Mouse (Mus musculus) embryonic facial prominence, embryonic 10.5 days (tissue): Measurements from ENCODE around the gene Zfp184. TPM values are rescaled to one million over a fixed set of nuclear protein-coding genes. Genes with fewer than 3 reads are reported as not detected.
"Not testable (repeated sequence)": the region's sequence is repeated elsewhere in the genome, so short reads cannot be mapped to it uniquely, and the experiment has no call there.

Experiments used
- DNase-seq: peaks from one replicate; pipeline ENCODE4 v3.0.0-alpha.2; 2017; ENCODE audit warnings: low spot score
- H3K27ac ChIP-seq: fragments of 300-500 bp; sonication (generic); replicated peaks from 2 replicates; pipeline ENCODE4 v1.5.1; 2016; ENCODE audit warnings: mild to moderate bottlenecking
- H3K27me3 ChIP-seq: fragments of 300-500 bp; sonication (generic); replicated peaks from 2 replicates; pipeline ENCODE4 v1.6.1; 2016; ENCODE audit warnings: low read depth, mild to moderate bottlenecking; ENCODE audit not compliant: poor library complexity, severe bottlenecking
- H3K36me3 ChIP-seq: fragments of 300-500 bp; sonication (generic); replicated peaks from 2 replicates; pipeline ENCODE4 v1.6.1; 2016; ENCODE audit warnings: mild to moderate bottlenecking, moderate library complexity
- H3K4me1 ChIP-seq: fragments of 300-500 bp; sonication (generic); 2 replicates; pipeline ENCODE4 v1.6.1; 2016
- H3K4me3 ChIP-seq: fragments of 300-500 bp; sonication (generic); 2 replicates; pipeline ENCODE4 v1.5.1; 2016; ENCODE audit warnings: mild to moderate bottlenecking, moderate library complexity
- H3K9me3 ChIP-seq: fragments of 300-500 bp; sonication (generic); 2 replicates; pipeline ENCODE4 v1.6.1; 2016; ENCODE audit warnings: mild to moderate bottlenecking
- WGBS: fragments of 180-500 bp; shearing (Covaris S2); methylation state at CpG from one replicate; pipeline ENCODE4 v1.1.7; 2016; 5-methylcytosine and 5-hydroxymethylcytosine counted together
- polyA plus RNA-seq: library from polyadenylated mRNA; unstranded; fragments of >200 nt; fragmentation: Nextera tagmentation; extraction: Ambion mirVana; gene quantifications from 2 replicates; pipeline ENCODE4 v1.2.1, GENCODE M21; 2016

Gene Zfp184
- polyA plus RNA-seq = 23.1 and 24.9 TPM in 2 replicates

GRCm38 (mm10) chr13:21944926-21945740 lies at the start of gene Zfp184:
Gene Zfp184 (plus strand): TSS chr13:21945094.
- Histone ChIP-seq H3K27me3 (no peaks in the 10 kb centered on the region), H3K27ac (peak within 1 kb of the TSS; percentile 94), H3K4me1 (peaks cover 14% of the 10 kb centered on the region), H3K36me3 (peaks cover 34% of the 10 kb centered on the region), H3K4me3 (peak within 1 kb of the TSS; percentile 90), H3K9me3 (no peaks in the 10 kb centered on the region)
- WGBS = 0% methylated on average over 50 of the region's 50 CpGs
- peak; percentile 96 for DNase-seq

- Histone ChIP-seq H3K9me3 (no peaks in the 10 kb centered on the region), H3K36me3 (no peaks in the 10 kb centered on the region), H3K4me1 (peaks cover 10% of the 10 kb centered on the region), H3K27ac (peak overlapping the region; percentile 85), H3K4me3 (peak overlapping the region; percentile 71), H3K27me3 (peaks cover 7% of the 10 kb centered on the region; the same call in 1 of the 2 replicates)
- WGBS = 4% methylated on average over 24 of the region's 24 CpGs
- peak; percentile 92 for DNase-seq
These were observed 48.2 kb upstream of the Zfp184 start for GRCm38 (mm10) chr13:21896549-21897244.

GRCm38 (mm10) chr13:21897245-21897634 lies 47.7 kb upstream of the Zfp184 start:
- peaks cover 7% of the 10 kb centered on the region; the same call in 1 of the 2 replicates for H3K27me3 ChIP-seq
- H3K4me1 ChIP-seq = peaks cover 10% of the 10 kb centered on the region
- H3K36me3 ChIP-seq = no peaks in the 10 kb centered on the region
- no peaks in the 10 kb centered on the region for H3K9me3 ChIP-seq
- peak overlapping the region; percentile 85 for H3K27ac ChIP-seq
- WGBS = under 1% methylated on average over 11 of the region's 11 CpGs
- no peak for DNase-seq
- peak overlapping the region; percentile 71 for H3K4me3 ChIP-seq

DNA sequence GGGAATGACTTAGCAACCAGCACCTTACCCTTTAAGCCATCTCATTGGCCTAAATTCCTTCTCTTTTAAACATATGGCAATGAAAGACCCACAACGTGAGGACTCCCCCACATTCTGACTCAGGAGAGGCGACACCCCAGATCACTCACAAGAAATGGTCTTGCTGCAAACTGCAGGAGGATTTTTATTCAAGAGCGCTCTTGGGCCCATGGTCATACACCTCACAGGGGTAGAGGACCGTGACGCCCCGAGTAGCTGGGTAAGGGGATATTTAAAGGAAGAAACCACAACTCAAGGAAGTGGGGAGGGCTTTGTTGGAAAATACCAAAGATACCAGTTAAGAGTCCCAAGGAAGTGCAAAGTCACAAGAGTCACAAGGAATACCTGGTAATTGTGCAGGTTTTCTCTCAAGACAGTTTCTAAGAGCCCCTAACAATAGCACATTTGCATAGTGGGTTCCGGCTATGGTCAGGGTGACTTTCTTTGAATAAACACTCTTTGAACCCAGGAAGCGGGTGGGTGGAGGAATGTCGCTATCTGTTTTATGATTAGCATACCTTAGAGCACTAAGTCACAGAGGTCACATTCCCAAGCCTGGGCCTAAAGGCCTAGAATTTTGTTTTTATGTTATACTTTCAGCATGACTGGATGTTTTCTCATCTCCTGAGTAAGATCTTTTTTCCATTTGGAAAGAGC lies 43.9 kb upstream of the Zfp184 start:
- Histone ChIP-seq H3K4me1 (peaks cover 13% of the 10 kb centered on the region), H3K27me3 (peaks cover 10% of the 10 kb centered on the region; the same call in 1 of the 2 replicates)
- WGBS = 88% methylated on average over 9 of the region's 9 CpGs

GRCm38 (mm10) chr13:21903500-21903899 lies 41.4 kb upstream of the Zfp184 start:
- H3K27ac ChIP-seq = no peak overlapping the region
- no peak for DNase-seq
- peaks cover 9% of the 10 kb centered on the region; the same call in 1 of the 2 replicates for H3K4me1 ChIP-seq
- no peaks in the 10 kb centered on the region for H3K9me3 ChIP-seq
- 55% methylated on average over 3 of the region's 3 CpGs for WGBS
- peaks cover 7% of the 10 kb centered on the region; the same call in 1 of the 2 replicates for H3K27me3 ChIP-seq
- H3K36me3 ChIP-seq = no peaks in the 10 kb centered on the region
- no peak overlapping the region for H3K4me3 ChIP-seq

More for the DNA sequence above, 43.9 kb upstream of the Zfp184 start:
- H3K27ac ChIP-seq, H3K36me3 ChIP-seq, H3K4me3 ChIP-seq, DNase-seq, H3K9me3 ChIP-seq: not testable (repeated sequence)

GRCm38 (mm10) chr13:21904090-21904489 lies 40.8 kb upstream of the Zfp184 start:
- DNase-seq, H3K4me1 ChIP-seq, H3K36me3 ChIP-seq, H3K9me3 ChIP-seq, H3K27ac ChIP-seq, H3K4me3 ChIP-seq, H3K27me3 ChIP-seq: not testable (repeated sequence)
- WGBS = 68% methylated on average over 4 of the region's 4 CpGs

- no peak for DNase-seq
- Histone ChIP-seq H3K27ac (no peak overlapping the region), H3K4me3 (peak overlapping the region; percentile 58), H3K4me1 (peaks cover 14% of the 10 kb centered on the region; the same call in 1 of the 2 replicates), H3K9me3 (no peaks in the 10 kb centered on the region), H3K36me3 (no peaks in the 10 kb centered on the region), H3K27me3 (peaks cover 7% of the 10 kb centered on the region; the same call in 1 of the 2 replicates)
- WGBS = 27% methylated on average over 7 of the region's 7 CpGs
These were observed 38.6 kb upstream of the Zfp184 start for GRCm38 (mm10) chr13:21906301-21906700.

DNA sequence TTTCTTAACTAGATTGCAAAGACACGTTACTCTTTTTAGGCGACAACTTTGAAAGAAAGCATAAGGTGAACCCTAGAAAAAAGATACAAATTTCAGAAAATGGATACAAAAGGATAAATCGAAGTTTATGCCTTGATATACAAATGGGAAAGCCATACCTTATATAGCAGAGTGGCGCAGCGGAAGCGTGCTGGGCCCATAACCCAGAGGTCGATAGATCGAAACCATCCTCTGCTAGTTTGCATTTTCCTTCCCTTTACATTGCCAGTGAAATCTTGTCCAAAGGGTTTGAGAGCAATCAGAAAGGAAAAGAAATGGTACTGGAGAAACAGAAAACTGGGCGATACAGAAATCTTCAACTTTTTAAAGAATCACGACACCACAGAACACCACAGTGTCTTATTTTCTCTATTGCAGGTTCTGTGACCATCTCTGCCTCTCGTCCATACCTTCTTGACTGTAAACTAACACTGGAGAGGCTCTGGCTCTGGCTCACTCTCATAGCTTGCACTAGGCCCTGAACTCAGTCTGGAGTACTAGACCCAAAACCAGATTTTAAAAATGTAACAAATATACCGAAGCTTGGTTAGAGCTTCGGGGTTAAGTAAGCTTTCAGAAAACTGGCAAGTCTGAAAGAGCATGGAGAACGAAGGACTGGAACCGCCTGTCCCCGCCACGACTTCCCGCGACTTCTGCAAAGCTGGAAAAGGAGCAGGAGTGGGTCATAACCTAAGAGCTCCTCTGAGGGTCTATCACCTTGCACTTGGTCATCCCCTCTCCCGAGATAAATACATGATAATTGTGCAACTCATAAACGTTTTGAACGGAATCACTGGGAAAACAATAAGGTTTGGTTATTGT lies 37.7 kb upstream of the Zfp184 start:
- Histone ChIP-seq H3K9me3 (no peaks in the 10 kb centered on the region), H3K27ac (peak overlapping the region; percentile 41; the same call in 1 of the 2 replicates), H3K4me3 (peak overlapping the region; percentile 58), H3K36me3 (no peaks in the 10 kb centered on the region), H3K27me3 (peaks cover 7% of the 10 kb centered on the region; the same call in 1 of the 2 replicates), H3K4me1 (peaks cover 16% of the 10 kb centered on the region; the same call in 1 of the 2 replicates)
- DNase-seq = peak; percentile 65
- WGBS = 1% methylated on average over 22 of the region's 22 CpGs

DNA sequence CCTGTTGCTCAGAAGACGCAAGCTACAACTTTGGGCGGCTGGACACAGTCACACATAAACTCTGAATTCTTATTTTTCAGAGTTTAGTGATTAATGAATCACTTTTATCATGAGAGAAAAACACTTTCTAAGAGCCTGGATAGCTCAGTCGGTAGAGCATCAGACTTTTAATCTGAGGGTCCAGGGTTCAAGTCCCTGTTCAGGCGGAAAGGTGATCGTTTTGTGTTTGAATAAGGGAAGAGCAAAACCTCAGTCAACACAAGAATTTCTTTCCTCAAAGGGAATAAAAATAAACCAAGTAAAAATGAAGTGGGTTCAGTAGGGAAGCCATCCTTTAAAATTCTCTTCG lies 37.1 kb upstream of the Zfp184 start:
- DNase-seq, H3K9me3 ChIP-seq, H3K27ac ChIP-seq, H3K27me3 ChIP-seq, H3K36me3 ChIP-seq: not testable (repeated sequence)
- Histone ChIP-seq H3K4me3 (peak overlapping the region; percentile 58), H3K4me1 (peaks cover 12% of the 10 kb centered on the region; the same call in 1 of the 2 replicates)
- WGBS = 4% methylated on average over 6 of the region's 6 CpGs

DNA sequence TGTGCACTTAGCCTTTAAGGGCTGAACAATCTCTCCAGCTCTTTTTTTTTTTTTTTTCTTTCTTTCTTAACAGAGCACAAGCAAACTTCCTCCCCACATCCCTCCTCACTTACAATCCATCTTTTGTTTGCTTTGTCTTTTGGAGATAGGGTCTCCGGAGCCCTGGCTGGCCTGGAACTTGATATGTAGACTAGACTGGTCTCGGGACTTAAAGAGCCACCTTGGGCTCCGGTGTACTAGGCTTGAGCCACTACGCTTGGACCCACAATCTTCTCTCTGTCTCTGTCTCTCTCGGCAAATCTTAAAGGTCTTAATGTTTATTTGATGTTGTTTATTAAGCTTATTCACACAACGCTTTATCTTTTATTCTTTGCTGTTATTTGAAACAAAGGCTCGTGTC lies 34.2 kb upstream of the Zfp184 start:
- H3K4me1 ChIP-seq = peaks cover 27% of the 10 kb centered on the region
- no peaks in the 10 kb centered on the region; the same call in 1 of the 2 replicates for H3K27me3 ChIP-seq
- peak overlapping the region; percentile 77 for H3K27ac ChIP-seq
- WGBS = 2% methylated on average over 7 of the region's 7 CpGs
- no peaks in the 10 kb centered on the region for H3K9me3 ChIP-seq
- no peaks in the 10 kb centered on the region for H3K36me3 ChIP-seq
- DNase-seq = peak; percentile 60
- peak overlapping the region; percentile 58 for H3K4me3 ChIP-seq

GRCm38 (mm10) chr13:21911147-21911546 lies 33.7 kb upstream of the Zfp184 start:
- peak overlapping the region; percentile 58 for H3K4me3 ChIP-seq
- peak overlapping the region; percentile 77 for H3K27ac ChIP-seq
- H3K27me3 ChIP-seq = no peaks in the 10 kb centered on the region; the same call in 1 of the 2 replicates
- peak; percentile 85 for DNase-seq
- no peaks in the 10 kb centered on the region for H3K36me3 ChIP-seq
- H3K9me3 ChIP-seq = no peaks in the 10 kb centered on the region
- WGBS = 1% methylated on average over 17 of the region's 17 CpGs
- peaks cover 27% of the 10 kb centered on the region for H3K4me1 ChIP-seq
